Mouse (Mus musculus) stomach, postnatal 0 days (tissue): Measurements from ENCODE around the gene Vmn1r237. TPM values are rescaled to one million over a fixed set of nuclear protein-coding genes. Genes with fewer than 3 reads are reported as not detected.

Experiments
- ATAC-seq: fragments of 200-750 bp; cut with Nextera tagmentation; 2 replicates; pipeline ENCODE4 v1.8.0; 2017; ENCODE audit not compliant: low FRiP score, low TSS enrichment
- DNase-seq: peaks from one replicate; pipeline ENCODE4 v3.0.0-alpha.2; 2016; ENCODE audit warnings: low spot score
- H3K27ac ChIP-seq: fragments of 300-500 bp; sonication (generic); replicated peaks from 2 replicates; pipeline ENCODE4 v1.5.1; 2014; ENCODE audit warnings: mild to moderate bottlenecking, control low read depth
- H3K27me3 ChIP-seq: fragments of 300-500 bp; sonication (generic); 2 replicates; pipeline ENCODE4 v1.6.1; 2014; ENCODE audit warnings: low read length; ENCODE audit not compliant: control insufficient read depth, insufficient read depth
- H3K36me3 ChIP-seq: fragments of 300-500 bp; sonication (generic); 2 replicates; pipeline ENCODE4 v1.6.1; 2014; ENCODE audit warnings: low read length, mixed read lengths; ENCODE audit not compliant: control insufficient read depth, insufficient read depth
- H3K4me1 ChIP-seq: fragments of 300-500 bp; sonication (generic); replicated peaks from 2 replicates; pipeline ENCODE4 v1.6.1; 2014; ENCODE audit warnings: antibody characterized with exemption; ENCODE audit not compliant: control insufficient read depth, insufficient read depth
- H3K4me2 ChIP-seq: fragments of 300-500 bp; sonication (generic); replicated peaks from 2 replicates; pipeline ENCODE4 v1.6.1; 2014; ENCODE audit warnings: low read depth, mild to moderate bottlenecking, control low read depth, moderate library complexity
- H3K4me3 ChIP-seq: fragments of 300-500 bp; sonication (generic); 2 replicates; pipeline ENCODE4 v1.5.1; 2014; ENCODE audit warnings: low read depth, low read length, control low read depth
- H3K9ac ChIP-seq: fragments of 300-500 bp; sonication (generic); 2 replicates; pipeline ENCODE4 v1.6.1; 2014; ENCODE audit warnings: mild to moderate bottlenecking, low read length, control low read depth, mixed read lengths
- H3K9me3 ChIP-seq: fragments of 300-500 bp; sonication (generic); 2 replicates; pipeline ENCODE4 v1.6.1; 2016; ENCODE audit warnings: low read length; ENCODE audit not compliant: control insufficient read depth
- CTCF ChIP-seq: IDR thresholded peaks from 2 replicates; pipeline ENCODE4 v1.5.1; 2016; ENCODE audit warnings: antibody characterized with exemption, low read depth, mild to moderate bottlenecking, moderate library complexity
- EP300 ChIP-seq: optimal IDR thresholded peaks from 2 replicates; pipeline ENCODE3; 2016; ENCODE audit warnings: antibody characterized with exemption
- WGBS: fragments of 180-500 bp; shearing (Covaris S2); extraction: QIAGEN DNeasy Blood & Tissue Kit; methylation state at CpG from one replicate; pipeline ENCODE4 v1.1.7; 2014; 5-methylcytosine and 5-hydroxymethylcytosine counted together
- microRNA-seq: library from miRNA; unstranded; fragments of <30 nt; microRNA quantifications from one replicate; pipeline ENCODE4, GENCODE M21; 2016
- polyA plus RNA-seq: library from polyadenylated mRNA; unstranded; fragments of >200 nt; fragmentation: Nextera tagmentation; extraction: Ambion mirVana; gene quantifications from 2 replicates; pipeline ENCODE4 v1.2.1, GENCODE M21; 2015

Gene Vmn1r237
- not detected in 2 replicates for polyA plus RNA-seq

- ATAC-seq (no peak), DNase-seq (no peak)
- no peak within 1 kb of the TSS for H3K4me2 ChIP-seq
- no peak within 1 kb of the TSS for H3K9ac ChIP-seq
- no peak within 1 kb of the TSS for H3K27ac ChIP-seq
- no peaks in the 10 kb centered on the region for H3K27me3 ChIP-seq
- no peak within 1 kb of the TSS for H3K4me3 ChIP-seq
- no peak for TF ChIP-seq EP300
- TF ChIP-seq CTCF = no peak
- no peaks in the 10 kb centered on the region for H3K36me3 ChIP-seq
- H3K4me1 ChIP-seq = no peaks in the 10 kb centered on the region
- H3K9me3 ChIP-seq = no peaks in the 10 kb centered on the region
Observed at GRCm38 (mm10) chr17:21311565-21311964, at the start of gene Vmn1r237. Gene Vmn1r237 (plus strand): TSS chr17:21311865.

GRCm38 (mm10) chr17:21272103-21272502 lies 39.6 kb upstream of the Vmn1r237 start:
- 8% methylated on average over 4 of the region's 4 CpGs for WGBS
- no peak overlapping the region for H3K4me3 ChIP-seq
- ATAC-seq = peak; percentile 56; the same call in 1 of the 2 replicates
- no peak overlapping the region for H3K9ac ChIP-seq
- no peaks in the 10 kb centered on the region for H3K36me3 ChIP-seq
- no peak for TF ChIP-seq EP300
- peak; percentile 70 for TF ChIP-seq CTCF
- H3K4me1 ChIP-seq = no peaks in the 10 kb centered on the region
- no peak overlapping the region for H3K27ac ChIP-seq
- DNase-seq = no peak
- H3K4me2 ChIP-seq = no peak overlapping the region
- no peaks in the 10 kb centered on the region for H3K9me3 ChIP-seq
- H3K27me3 ChIP-seq = no peaks in the 10 kb centered on the region

GRCm38 (mm10) chr17:21282642-21283041 lies 29.0 kb upstream of the Vmn1r237 start, which contains the start of gene Vmn1r236:
Gene Vmn1r236 (plus strand): TSS chr17:21282942.
- Histone ChIP-seq H3K27ac (no peak within 1 kb of the TSS), H3K4me3 (no peak within 1 kb of the TSS), H3K27me3 (no peaks in the 10 kb centered on the region), H3K9me3 (no peaks in the 10 kb centered on the region), H3K9ac (no peak within 1 kb of the TSS), H3K4me2 (no peak within 1 kb of the TSS), H3K36me3 (no peaks in the 10 kb centered on the region), H3K4me1 (no peaks in the 10 kb centered on the region)
- no peak for TF ChIP-seq EP300
- TF ChIP-seq CTCF = no peak
- WGBS = 78% methylated on average over 3 of the region's 3 CpGs
- DNase-seq = no peak
- ATAC-seq = no peak

- Histone ChIP-seq H3K4me2 (no peak overlapping the region), H3K36me3 (no peaks in the 10 kb centered on the region), H3K9ac (no peak overlapping the region), H3K4me1 (no peaks in the 10 kb centered on the region), H3K27me3 (no peaks in the 10 kb centered on the region), H3K9me3 (no peaks in the 10 kb centered on the region), H3K27ac (no peak overlapping the region), H3K4me3 (no peak overlapping the region)
- TF ChIP-seq EP300 = no peak
- no peak for TF ChIP-seq CTCF
- ATAC-seq (no peak), DNase-seq (no peak)
Observed at GRCm38 (mm10) chr17:21284395-21284794, 27.3 kb upstream of the Vmn1r237 start.

- no peak overlapping the region for H3K4me3 ChIP-seq
- no peak for DNase-seq
- H3K27me3 ChIP-seq = no peaks in the 10 kb centered on the region
- no peak overlapping the region for H3K9ac ChIP-seq
- H3K9me3 ChIP-seq = no peaks in the 10 kb centered on the region
- no peak overlapping the region for H3K27ac ChIP-seq
- H3K4me2 ChIP-seq = no peak overlapping the region
- ATAC-seq = no peak
- H3K4me1 ChIP-seq = no peaks in the 10 kb centered on the region
- no peaks in the 10 kb centered on the region for H3K36me3 ChIP-seq
- TF ChIP-seq EP300 (no peak), CTCF (no peak)
Observed at GRCm38 (mm10) chr17:21289695-21290094, 22.0 kb upstream of the Vmn1r237 start.

Small RNA genes lying within 50 kb of the gene (microRNA-seq; reads per million reads assigned to microRNA genes)
- gene Gm26384 = not detected

Other genes with a start within 250 kb of the Vmn1r237 start
- gene Vmn1r234, start 85.8 kb upstream of the Vmn1r237 start, polyA plus RNA-seq = 0.04 TPM in 1 of 2 replicates, not detected in the other
- not detected in 2 replicates for gene Vmn1r235, start 55.5 kb upstream of the Vmn1r237 start, polyA plus RNA-seq
- gene Vmn1r236, start 28.9 kb upstream of the Vmn1r237 start, polyA plus RNA-seq = not detected in 2 replicates
- 2.0 and 2.2 TPM in 2 replicates for gene Zfp677, start 71.9 kb downstream of the Vmn1r237 start, polyA plus RNA-seq
- gene Zfp54, start 111.4 kb downstream of the Vmn1r237 start, polyA plus RNA-seq = 4.7 and 5.5 TPM in 2 replicates
- 7.9 and 8.7 TPM in 2 replicates for gene Zfp51, start 138.5 kb downstream of the Vmn1r237 start, polyA plus RNA-seq
- 8.8 and 9.3 TPM in 2 replicates for gene Zfp53, start 177.1 kb downstream of the Vmn1r237 start, polyA plus RNA-seq
- gene Zfp52, start 223.7 kb downstream of the Vmn1r237 start, polyA plus RNA-seq = 3.5 and 3.6 TPM in 2 replicates